Mouse (Mus musculus): Measurements from ENCODE around the gene Axin2. TPM values are rescaled to one million over a fixed set of nuclear protein-coding genes. Genes with fewer than 3 reads are reported as not detected.

The Axin2 gene
- polyA plus RNA-seq (2014; fragmentation: Illumina TruSeq; extraction: RNeasy Lipid Tissue Mini Kit (QIAGEN cat#74804); ENCODE audit: low read depth, low replicate concordance) = 1.2 TPM

GRCm38 (mm10) chr11:108920158-108920635 lies at the start of gene Axin2:
Axin2 (plus strand) TSS chr11:108920349.

Other genes starting within 250 kb of the Axin2 start
- gene E030025P04Rik, start 224.0 kb downstream of the Axin2 start, polyA plus RNA-seq (2014; fragmentation: Illumina TruSeq; extraction: RNeasy Lipid Tissue Mini Kit (QIAGEN cat#74804); ENCODE audit: low read depth, low replicate concordance) = not detected

Measured in testis, adult 10 weeks (tissue).